Mouse (Mus musculus) limb, embryonic 14.5 days (tissue): Measurements from ENCODE around the gene Gm37240. TPM values are rescaled to one million over a fixed set of nuclear protein-coding genes. Genes with fewer than 3 reads are reported as not detected.
A peak's percentile ranks its signal among the peaks of the same experiment; 100 is the strongest.

Experiments used
- ATAC-seq: fragments of 200-750 bp; cut with Nextera tagmentation; 2 replicates; pipeline ENCODE4 v1.8.0; 2017; ENCODE audit warnings: low read depth, moderate number of reproducible peaks, moderate TSS enrichment; ENCODE audit not compliant: low FRiP score
- DNase-seq: peaks from one replicate; pipeline ENCODE4 v3.0.0-alpha.2; 2015; ENCODE audit warnings: low spot score
- H3K27ac ChIP-seq: fragments of 300-500 bp; sonication (generic); replicated peaks from 2 replicates; pipeline ENCODE4 v1.5.1; 2014; ENCODE audit warnings: low read depth, mild to moderate bottlenecking, low read length, moderate library complexity, mixed read lengths
- H3K27me3 ChIP-seq: fragments of 300-500 bp; sonication (generic); 2 replicates; pipeline ENCODE4 v1.6.1; 2014; ENCODE audit warnings: low read length, mixed read lengths; ENCODE audit not compliant: control insufficient read depth, insufficient read depth
- H3K36me3 ChIP-seq: fragments of 300-500 bp; sonication (generic); 2 replicates; pipeline ENCODE4 v1.6.1; 2014; ENCODE audit warnings: mild to moderate bottlenecking, low read length, moderate library complexity, mixed read lengths; ENCODE audit not compliant: control insufficient read depth, insufficient read depth
- H3K4me1 ChIP-seq: fragments of 300-500 bp; sonication (generic); 2 replicates; pipeline ENCODE4 v1.6.1; 2014; ENCODE audit warnings: antibody characterized with exemption, low read length, mixed read lengths; ENCODE audit not compliant: control insufficient read depth, insufficient read depth
- H3K4me2 ChIP-seq: fragments of 300-500 bp; sonication (generic); replicated peaks from 2 replicates; pipeline ENCODE4 v1.6.1; 2014; ENCODE audit warnings: low read depth, mild to moderate bottlenecking, low read length, moderate library complexity; ENCODE audit not compliant: severe bottlenecking
- H3K4me3 ChIP-seq: fragments of 300-500 bp; sonication (generic); replicated peaks from 2 replicates; pipeline ENCODE4 v1.5.1; 2014; ENCODE audit warnings: low read length
- H3K9ac ChIP-seq: fragments of 300-500 bp; sonication (generic); 2 replicates; pipeline ENCODE4 v1.6.1; 2014; ENCODE audit warnings: mild to moderate bottlenecking, low read depth, low read length, moderate library complexity; ENCODE audit not compliant: severe bottlenecking
- H3K9me3 ChIP-seq: fragments of 300-500 bp; sonication (generic); 2 replicates; pipeline ENCODE4 v1.6.1; 2016; ENCODE audit warnings: low read length; ENCODE audit not compliant: control insufficient read depth
- POLR2A ChIP-seq: fragments of 200-500 bp; IDR thresholded peaks from 2 replicates; pipeline ENCODE4 v1.8.0; 2012; ENCODE audit warnings: inconsistent platforms, mild to moderate bottlenecking, moderate library complexity, borderline replicate concordance; ENCODE audit not compliant: insufficient read depth, insufficient read length; ENCODE audit errors: extremely low read depth
- WGBS: fragments of 180-500 bp; shearing (Covaris S2); extraction: QIAGEN DNeasy Blood & Tissue Kit; methylation state at CpG from one replicate; pipeline ENCODE4 v1.1.7; 2014; 5-methylcytosine and 5-hydroxymethylcytosine counted together
- polyA plus RNA-seq, 2 experiments: library from polyadenylated mRNA; depleted of rRNA in 1 of 2; stranded (reverse) in 1 of 2; unstranded in 1 of 2; fragments of >200 nt; fragmentation: Nextera tagmentation in 1 of 2; extraction: Ambion mirVana in 1 of 2; gene quantifications; 2 replicates each; pipeline versions ENCODE4 v1.2.1 to v1.2.3; 2012 to 2014

The Gm37240 gene
- polyA plus RNA-seq, 2 experiments = 2.0 to 13.4 TPM

GRCm38 (mm10) chr3:85551352-85551751 is 336.0 kb downstream of the Gm37240 start:
- WGBS = 59% methylated on average over 2 of the region's 2 CpGs
- no peaks in the 10 kb centered on the region for H3K36me3 ChIP-seq
- H3K4me1 ChIP-seq = peaks cover 4% of the 10 kb centered on the region; the same call in 1 of the 2 replicates
- no peak overlapping the region for H3K9ac ChIP-seq
- ATAC-seq (no peak), DNase-seq (no peak)
- no peaks in the 10 kb centered on the region for H3K27me3 ChIP-seq
- TF ChIP-seq POLR2A = no peak
- H3K27ac ChIP-seq = no peak overlapping the region
- no peaks in the 10 kb centered on the region for H3K9me3 ChIP-seq
- H3K4me2 ChIP-seq = no peak overlapping the region
- no peak overlapping the region for H3K4me3 ChIP-seq

GRCm38 (mm10) chr3:85550312-85550711 is 337.0 kb downstream of the Gm37240 start:
- Histone ChIP-seq H3K9me3 (no peaks in the 10 kb centered on the region), H3K4me2 (no peak overlapping the region), H3K36me3 (no peaks in the 10 kb centered on the region), H3K4me3 (no peak overlapping the region), H3K9ac (no peak overlapping the region), H3K27me3 (no peaks in the 10 kb centered on the region), H3K27ac (peak overlapping the region; percentile 58; the same call in 1 of the 2 replicates), H3K4me1 (peaks cover 4% of the 10 kb centered on the region; the same call in 1 of the 2 replicates)
- no peak for TF ChIP-seq POLR2A
- no peak for ATAC-seq
- no peak for DNase-seq
- 39% methylated on average over 4 of the region's 4 CpGs for WGBS

- no peaks in the 10 kb centered on the region for H3K36me3 ChIP-seq
- no peak overlapping the region for H3K4me3 ChIP-seq
- no peak overlapping the region for H3K9ac ChIP-seq
- H3K27ac ChIP-seq = no peak overlapping the region
- TF ChIP-seq POLR2A = no peak
- H3K4me2 ChIP-seq = no peak overlapping the region
- WGBS = 57% methylated on average over 2 of the region's 2 CpGs
- ATAC-seq = no peak
- no peaks in the 10 kb centered on the region for H3K9me3 ChIP-seq
- H3K27me3 ChIP-seq = no peaks in the 10 kb centered on the region
- no peak for DNase-seq
- H3K4me1 ChIP-seq = no peaks in the 10 kb centered on the region
Observed at GRCm38 (mm10) chr3:85543652-85544051, 343.7 kb downstream of the Gm37240 start.

DNA sequence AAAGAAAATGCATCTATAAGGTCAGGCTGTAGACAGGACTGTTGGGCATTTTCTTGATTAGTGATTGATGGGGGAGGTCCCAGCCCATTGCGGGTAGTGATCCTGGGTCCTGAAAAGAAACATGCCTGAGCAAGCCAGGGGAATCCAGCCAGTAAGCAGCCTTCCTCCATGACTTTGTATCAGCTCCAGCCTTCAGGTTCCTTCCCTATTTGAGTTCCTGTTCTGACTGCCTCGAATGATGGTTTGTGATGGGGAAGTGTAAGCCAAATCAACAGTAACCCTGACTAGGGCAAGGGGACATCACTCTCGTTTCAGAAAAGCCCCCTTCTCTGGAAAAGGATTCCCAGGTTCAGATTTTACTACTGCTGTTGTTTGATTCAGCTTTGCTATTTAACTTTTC is 344.6 kb downstream of the Gm37240 start:
- Histone ChIP-seq H3K4me3 (no peak overlapping the region), H3K9me3 (no peaks in the 10 kb centered on the region), H3K4me2 (no peak overlapping the region), H3K9ac (no peak overlapping the region), H3K36me3 (no peaks in the 10 kb centered on the region), H3K27ac (no peak overlapping the region), H3K4me1 (no peaks in the 10 kb centered on the region), H3K27me3 (no peaks in the 10 kb centered on the region)
- no peak for TF ChIP-seq POLR2A
- WGBS = 67% methylated on average over 3 of the region's 3 CpGs
- DNase-seq (no peak), ATAC-seq (no peak)

DNA sequence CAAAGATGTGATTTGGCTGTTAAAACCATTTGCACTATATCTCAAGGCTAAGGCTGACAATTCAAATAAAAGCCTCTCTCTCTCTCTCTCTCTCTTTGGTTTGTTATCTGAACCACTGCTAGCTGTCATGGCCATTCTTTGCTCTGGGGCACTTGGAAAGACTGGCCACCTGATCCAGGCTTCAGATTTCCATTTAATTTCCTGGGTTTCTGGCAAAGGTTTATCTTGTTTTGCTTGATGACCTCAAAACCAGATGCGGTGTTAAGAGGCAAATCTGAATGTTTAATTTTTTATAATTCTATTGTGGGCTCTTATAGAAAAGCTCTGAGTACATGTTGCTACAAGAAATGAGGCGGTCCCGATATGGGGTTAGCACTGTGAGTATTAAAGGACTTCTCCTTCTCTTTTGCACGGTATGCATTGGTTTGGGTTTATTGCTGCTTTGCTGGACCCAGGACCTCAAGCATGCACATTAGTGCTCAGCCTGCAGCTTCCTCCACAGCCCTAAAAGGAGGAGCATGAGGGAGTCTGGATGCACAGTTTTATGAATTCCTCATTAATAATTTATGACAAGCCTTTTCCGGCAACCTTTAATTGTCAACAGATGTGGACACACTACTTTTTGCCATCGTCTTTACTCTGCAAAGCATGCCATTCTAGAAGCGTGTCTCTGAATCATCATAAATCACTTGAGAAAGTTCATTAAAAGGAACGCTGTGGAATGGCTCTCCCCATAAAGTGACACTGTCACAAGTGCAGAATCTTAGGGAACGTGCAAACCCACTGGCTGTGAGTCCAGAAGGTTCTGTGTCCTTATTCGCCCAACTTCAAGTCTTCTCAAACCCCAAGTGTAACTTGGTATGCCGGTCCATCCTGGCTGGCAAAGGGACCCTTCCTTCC is 351.4 kb downstream of the Gm37240 start:
- DNase-seq = no peak

More for the DNA sequence above, 351.4 kb downstream of the Gm37240 start:
- no peak for TF ChIP-seq POLR2A
- no peak overlapping the region for H3K9ac ChIP-seq
- no peak; the same call in 1 of the 2 replicates for ATAC-seq
- no peaks in the 10 kb centered on the region for H3K27me3 ChIP-seq
- no peaks in the 10 kb centered on the region for H3K9me3 ChIP-seq
- H3K27ac ChIP-seq = no peak overlapping the region
- H3K4me2 ChIP-seq = no peak overlapping the region
- 0 out of 2 replicates have a peak, but pooled peaks cover 4% of the 10 kb centered on the region for H3K4me1 ChIP-seq
- 25% methylated on average over 11 of the region's 11 CpGs for WGBS
- H3K4me3 ChIP-seq = no peak overlapping the region
- no peaks in the 10 kb centered on the region for H3K36me3 ChIP-seq
